Mouse (Mus musculus) right cerebral cortex, postnatal 10 days (tissue): ENCODE results near the gene Serinc4.
"Not testable (repeated sequence)": the region's sequence is repeated elsewhere in the genome, so short reads cannot be mapped to it uniquely, and the experiment has no call there.

Experiments
- DNase-seq, 2 experiments: peaks; one replicate each; pipeline ENCODE4 v3.0.0; 2021; ENCODE audit warnings: low spot score in 2 of 2

Gene Serinc4

DNA sequence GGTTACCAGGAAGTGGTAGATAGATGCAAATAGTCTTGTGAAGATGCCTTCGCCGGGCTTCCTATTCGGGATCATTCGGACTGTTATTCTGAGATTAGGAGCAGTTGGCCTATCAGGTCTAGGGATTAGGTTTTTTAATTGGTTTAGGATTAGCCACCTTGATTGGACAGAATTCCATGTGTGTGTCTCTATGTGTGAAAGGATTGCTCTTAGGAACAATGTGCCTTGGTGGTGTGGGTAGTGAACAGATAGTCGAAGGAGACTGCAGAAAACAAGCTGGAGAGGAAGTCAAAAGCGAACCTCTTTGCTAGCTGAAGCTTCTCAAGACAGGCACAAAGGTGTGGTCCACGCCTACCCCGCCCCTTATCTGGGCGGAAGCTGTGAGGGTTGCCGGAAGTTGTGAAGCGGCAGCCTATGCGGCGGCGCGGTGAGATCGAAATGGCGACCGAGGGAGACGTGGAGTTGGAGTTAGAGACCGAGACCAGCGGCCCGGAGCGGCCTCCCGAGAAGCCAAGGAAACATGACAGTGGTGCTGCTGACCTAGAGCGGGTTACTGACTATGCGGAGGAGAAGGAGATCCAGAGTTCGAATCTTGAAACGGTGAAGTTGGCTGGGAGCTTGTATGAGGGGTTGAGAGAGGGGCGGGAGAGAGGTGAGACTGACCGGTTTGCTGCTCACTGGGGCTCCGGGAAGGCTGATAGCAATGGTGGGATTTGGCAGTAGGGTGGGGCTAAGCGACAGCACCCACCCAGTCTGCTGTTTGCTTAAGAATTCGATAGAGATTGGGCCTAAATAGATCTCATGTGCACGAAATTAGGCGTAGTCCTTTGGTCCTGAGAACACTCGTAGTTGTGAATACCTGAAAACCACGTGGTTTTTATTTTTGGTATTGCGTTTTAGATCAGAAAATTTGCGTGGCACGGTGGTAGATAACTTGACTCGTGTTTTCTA, at the start of gene Serinc4:
Gene Serinc4, minus strand, starts transcription at position 90 of the 951 bp plus-strand sequence.
- DNase-seq, result peak; percentile 90 to 91

DNA sequence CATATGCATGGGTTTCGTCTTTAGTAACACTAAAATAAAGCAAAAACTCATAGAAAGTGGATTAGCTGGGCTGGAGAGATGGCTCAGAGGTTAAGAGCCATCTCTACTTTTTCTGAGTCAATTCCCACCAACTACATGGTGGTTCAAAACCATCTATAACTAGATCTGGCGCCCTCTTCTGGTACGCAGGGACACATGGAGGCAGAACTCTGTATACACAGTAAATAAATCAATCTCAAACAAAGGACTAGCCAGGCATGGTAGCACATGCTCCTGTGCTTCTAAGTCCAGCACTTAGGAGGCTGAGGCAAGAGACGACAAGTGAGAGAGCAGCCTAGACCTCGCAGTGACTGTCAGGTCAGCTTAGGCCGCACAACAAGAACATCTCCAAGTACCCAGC, 45.0 kb upstream of the Serinc4 start:
- DNase-seq, result not testable (repeated sequence)

DNA sequence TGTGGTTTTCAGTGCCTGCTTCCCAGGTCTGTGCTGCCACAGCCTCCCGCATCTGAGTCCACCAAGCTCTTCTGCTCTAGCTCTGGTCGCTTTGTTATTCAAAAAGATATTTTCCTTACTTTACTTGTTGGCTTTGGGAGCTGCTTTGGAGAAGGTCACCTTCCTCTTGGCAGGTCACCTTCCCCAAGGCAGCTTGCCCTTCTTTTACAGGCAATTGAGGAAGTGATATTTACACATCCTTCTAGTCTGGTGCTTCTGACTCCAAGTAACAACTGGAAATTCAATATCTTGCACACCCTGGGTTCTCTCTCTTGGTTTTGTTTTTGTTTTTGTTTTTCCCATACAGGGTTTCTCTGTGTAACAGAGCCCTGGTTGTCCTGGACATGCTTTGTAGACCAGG, 27.8 kb upstream of the Serinc4 start:
- DNase-seq, result not testable (repeated sequence)

DNA sequence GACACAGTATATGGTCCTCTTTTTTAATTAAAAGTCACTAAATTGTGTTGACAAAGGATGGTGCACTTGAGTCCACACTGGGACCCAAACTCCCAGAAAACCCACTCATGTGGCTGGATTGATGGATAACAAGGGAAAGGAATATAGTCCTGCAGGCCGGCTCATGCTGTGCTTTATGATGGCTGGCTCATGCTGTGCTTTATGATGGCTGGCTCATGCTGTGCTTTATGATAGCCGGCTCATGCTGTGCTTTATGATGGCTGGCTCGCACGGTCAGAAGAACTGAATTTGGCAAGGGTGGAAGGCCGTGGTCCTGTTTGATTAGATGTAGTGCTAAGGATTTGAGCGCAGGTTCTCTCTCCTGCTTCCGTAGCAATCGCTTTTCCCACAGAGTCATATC, 27.0 kb upstream of the Serinc4 start:
- DNase-seq, result no peak

DNA sequence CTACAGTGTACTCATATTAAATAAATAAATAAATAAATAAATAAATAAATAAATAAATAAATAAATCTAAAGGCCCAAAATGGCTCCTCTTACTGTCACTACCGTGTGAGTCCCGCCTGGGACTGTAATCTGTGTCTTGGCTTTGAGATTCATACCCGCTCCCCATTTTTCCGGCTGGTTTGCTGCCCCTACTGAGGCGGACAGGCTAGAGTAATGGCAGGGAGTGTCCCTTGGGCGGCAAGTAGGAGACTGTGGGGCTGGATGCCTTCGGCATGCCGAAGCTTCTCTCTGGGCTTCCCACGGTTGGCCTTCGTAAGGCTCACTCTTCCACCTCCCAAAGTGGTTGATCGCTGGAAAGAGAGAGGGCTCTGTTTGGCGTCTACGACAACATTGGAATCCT, 24.3 kb upstream of the Serinc4 start:
- not testable (repeated sequence) for DNase-seq

DNA sequence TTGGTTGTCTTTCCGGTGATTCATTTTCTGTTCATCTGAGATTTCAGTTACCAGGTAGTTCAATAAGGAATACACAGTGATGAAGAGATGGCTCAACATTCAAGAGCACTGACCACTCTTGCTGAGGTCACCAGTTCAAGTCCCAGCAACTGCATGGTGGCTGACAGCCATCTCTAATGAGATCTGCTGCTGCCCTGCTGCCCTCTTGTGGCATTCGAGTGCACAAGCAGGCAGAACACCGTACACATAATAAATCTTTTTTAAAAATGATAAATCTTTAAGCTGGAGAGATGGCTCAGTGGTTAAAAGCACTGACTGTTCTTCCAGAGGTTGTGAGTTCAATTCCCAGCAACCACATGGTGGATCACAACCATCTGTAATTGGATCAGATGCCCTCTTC, 23.9 kb upstream of the Serinc4 start:
- DNase-seq, result no peak

DNA sequence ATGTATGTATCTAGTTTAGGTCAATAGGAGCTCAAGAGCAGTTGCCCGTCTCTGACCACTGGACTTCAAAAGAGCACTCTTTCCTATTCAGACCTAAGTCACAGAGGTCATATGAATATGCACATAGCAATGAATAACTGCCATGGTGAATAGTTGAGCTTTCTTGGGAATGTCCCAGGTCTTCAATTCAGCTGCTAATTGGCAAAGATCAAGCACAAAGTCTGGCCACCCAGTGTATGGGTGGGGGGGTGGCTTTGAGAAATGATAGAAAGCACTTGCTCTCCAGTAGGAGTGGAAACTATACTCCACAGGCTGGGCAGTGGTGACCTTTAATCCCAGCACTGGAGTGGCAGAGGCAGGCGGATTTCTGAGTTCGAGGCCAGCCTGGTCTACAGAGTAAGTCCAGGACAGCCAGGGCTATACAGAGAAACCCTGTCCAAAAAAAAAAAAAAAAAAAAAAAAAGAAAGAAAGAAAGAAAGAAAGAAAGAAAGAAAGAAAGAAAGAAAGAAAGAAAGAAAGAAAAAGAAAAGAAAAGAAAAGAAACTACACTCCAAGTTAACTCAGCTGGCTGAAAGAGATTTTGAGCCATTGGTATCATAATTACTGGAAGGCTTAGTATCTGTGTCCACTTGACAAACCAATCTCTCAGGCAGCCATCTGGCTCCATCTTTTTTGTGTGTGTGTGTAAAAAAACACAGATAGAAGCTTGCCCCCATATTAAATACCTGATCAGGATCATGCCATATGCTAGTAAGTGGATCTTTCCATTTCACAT, 21.1 kb upstream of the Serinc4 start:
- no peak for DNase-seq

DNA sequence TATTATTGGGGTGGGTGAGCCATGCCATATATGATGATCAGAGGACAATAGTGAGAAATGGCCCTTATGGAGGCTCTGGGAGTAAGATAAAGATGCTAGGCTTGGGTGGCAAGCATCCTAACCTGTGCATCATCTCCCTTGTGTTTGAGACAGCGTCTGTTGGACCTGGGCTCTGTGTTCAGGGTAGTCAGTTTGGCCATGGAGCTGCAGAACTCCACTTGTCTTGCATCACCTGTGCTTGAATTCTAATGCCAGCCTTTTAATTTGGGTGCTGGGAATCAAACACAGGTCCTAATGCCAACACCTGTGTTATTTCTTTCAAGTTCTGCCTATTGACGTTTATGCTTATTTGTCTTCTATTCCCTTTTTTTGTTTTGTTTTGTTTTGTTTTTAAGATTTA, 18.7 kb upstream of the Serinc4 start:
- not testable (repeated sequence) for DNase-seq

DNA sequence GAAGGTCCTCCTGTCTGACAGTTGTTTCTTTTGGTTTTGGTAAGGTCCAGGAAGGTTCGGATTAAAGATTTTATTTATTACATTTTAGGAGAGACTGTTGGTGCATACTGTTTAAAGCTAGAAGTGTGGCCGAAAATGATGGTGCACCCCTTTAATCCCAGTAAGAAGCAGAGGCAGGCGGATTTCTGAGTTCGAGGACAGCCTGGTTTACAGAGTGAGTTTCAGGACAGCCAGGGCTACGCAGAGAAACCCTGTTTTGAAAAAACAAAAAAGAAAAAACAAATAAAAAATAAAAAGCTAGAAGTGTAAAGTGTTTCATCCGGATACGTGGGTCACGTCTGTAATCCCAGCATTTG, 17.6 kb upstream of the Serinc4 start:
- no peak for DNase-seq

DNA sequence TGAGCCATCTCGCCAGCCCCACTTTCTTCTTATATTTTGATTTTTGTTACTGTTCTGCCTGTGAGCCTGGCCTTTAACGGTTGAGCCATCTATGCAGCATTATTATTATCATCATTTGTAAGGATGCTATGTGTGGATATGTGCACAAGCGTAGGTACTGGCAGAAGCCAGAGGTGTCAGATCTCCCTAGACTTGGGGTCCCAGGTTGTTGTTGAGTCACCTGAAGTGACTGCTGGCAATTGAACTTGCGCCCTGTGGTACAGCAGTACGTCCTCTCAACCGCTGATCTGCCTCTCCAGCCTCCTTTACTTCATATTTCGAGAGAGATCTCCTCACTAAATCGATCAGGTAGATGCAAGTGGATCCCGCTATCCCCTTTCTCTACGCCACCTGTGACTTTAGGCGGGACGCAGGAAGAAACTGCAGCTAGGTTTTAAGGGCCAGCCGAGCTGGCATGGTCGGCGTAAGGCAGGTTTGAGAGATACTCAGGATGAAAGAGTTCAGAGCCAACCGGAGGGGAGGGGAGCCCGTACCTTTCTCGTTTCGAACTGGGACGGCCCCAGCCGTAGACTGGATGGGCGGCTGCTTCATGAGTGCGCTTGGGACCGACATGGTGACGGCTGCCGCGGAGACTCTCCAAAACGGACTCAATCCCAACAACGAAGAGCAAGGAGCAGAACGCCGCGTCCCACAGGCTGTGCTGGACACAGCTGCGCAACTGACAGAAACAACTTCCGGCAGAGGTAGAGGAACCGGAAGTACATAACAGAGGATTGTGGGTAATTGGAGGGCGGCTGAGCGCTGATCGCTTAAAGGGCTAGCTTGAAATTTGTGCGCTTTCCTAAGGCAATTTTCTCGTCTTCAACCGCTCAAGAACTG, 17.0 kb upstream of the Serinc4 start, which contains the start of gene Mfap1b:
Gene Mfap1b, minus strand, starts transcription at position 767 of the 879 bp plus-strand sequence.
- peak; percentile 89 to 92 for DNase-seq

DNA sequence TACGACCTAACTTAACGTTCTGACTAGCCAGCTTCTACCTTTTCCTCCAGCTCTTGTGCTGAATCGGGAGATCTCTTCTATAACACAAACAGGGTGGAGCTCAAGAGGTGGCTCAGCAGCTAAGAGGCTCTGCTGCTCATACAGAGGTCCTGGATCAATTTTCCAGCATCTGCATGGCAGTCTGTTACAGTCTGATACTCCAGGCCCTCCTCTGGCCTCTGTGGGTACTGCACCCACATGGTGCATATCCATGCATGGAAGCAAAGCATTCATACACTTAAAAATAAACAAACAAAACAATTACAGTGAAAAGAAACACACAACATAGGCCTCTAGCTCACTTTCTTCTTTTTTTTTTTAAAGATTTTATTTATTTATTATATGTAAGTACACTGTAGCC, 16.2 kb upstream of the Serinc4 start:
- DNase-seq, result not testable (repeated sequence)

DNA sequence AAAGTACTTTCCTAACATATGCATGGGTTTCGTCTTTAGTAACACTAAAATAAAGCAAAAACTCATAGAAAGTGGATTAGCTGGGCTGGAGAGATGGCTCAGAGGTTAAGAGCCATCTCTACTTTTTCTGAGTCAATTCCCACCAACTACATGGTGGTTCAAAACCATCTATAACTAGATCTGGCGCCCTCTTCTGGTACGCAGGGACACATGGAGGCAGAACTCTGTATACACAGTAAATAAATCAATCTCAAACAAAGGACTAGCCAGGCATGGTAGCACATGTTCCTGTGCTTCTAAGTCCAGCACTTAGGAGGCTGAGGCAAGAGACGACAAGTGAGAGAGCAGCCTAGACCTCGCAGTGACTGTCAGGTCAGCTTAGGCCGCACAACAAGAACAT, 12.4 kb upstream of the Serinc4 start:
- DNase-seq, result not testable (repeated sequence)

DNA sequence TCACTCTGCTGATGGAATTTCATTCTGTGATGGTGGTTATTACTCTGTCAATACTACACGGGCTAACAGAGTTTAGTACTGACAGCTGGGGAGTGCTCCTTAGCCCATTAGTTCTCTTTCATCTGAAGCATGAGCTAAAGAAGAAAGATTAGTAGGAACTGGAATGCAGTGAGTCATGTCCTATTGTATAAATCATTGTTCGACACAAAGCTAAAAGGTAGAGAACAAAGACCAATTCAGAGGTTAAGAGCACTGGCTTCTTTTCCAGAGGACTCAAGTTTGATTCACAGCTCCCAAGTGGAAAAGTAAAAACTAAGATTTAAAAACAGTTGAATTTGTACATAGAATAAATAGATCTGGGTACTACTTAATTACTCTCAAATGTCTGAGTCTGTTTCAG, 3.5 kb upstream of the Serinc4 start:
- DNase-seq, result no peak

DNA sequence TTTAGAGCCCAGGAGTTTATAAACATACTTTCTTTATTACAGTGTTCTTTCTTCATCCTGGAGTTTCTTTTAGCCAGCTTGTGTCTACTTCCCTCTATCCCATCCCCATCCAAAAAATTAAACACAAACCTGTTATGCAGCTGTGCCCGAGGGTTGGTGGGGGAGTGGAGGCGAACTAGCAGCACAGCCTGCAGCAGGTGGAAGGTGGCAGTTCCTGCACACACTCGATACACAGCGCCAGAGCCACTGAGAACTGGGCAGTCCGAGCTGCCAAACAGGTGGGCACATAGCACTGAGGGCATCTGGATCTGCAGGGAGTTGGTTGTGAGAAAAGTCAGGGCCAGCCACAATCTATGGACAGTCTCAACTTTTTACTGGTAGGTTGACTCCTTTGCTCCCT, 1.0 kb downstream of the Serinc4 start:
- no peak for DNase-seq

DNA sequence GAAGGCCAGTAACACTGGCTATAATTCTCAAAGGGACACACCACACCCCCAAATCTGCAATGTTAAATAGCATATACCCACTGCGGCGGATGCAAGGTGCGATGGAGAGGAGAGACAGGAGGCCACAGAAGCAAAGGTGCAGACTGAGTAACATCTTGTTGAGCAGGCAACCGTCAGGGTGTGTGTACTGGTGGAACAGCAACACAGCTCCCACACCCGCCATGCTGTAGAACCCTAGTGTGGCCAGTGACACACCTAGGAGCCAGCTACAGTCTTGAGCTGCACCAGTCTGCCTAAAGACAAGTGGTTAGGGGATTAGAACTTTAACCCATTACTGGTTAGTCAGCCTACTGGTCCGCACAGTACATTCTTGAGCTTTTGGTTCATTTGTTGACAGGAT, 2.7 kb downstream of the Serinc4 start:
- DNase-seq, result no peak

DNA sequence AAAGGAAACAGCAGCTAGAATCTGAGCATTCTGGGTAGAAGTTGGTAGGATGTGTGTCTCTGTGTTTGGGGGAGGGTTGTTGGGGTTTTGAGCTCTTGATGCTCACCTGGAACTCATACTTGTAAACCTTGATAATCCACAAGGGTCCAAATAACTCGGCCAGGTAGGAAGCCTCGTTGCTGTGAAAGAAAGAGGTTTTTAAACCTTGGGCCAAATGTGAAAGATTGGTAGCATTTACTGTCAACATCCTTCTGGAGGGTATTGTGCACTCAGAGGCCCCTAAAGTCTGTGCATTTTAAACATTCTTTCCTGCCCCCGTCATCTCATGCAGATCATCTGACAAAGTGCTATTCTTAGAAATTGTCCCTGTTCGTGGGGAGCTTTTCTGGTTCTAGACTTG, 3.6 kb downstream of the Serinc4 start, which contains the start of gene Hypk:
Gene Hypk, plus strand, starts transcription at position 301 of the 400 bp plus-strand sequence.
- DNase-seq, result no peak

DNA sequence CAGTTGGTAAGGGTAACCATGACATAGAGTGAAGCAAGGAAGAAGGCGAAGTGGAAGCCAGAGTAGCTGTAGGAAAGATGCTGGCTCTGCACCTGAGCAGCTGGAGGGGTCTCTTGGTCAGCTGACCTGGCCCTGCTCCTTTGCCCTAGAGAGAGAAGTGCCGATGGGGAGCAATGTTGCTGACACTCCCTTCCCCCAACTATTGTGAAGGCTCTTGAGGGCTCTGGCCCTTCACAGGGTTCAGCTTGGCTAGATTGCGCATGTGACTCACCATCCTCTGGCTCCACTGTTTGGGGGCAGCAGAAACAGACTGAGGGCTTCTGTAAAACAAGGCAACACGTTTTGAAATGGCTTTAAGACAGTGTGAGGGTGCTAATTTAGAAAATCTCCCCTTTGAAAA, 4.2 kb downstream of the Serinc4 start:
- DNase-seq, result no peak

DNA sequence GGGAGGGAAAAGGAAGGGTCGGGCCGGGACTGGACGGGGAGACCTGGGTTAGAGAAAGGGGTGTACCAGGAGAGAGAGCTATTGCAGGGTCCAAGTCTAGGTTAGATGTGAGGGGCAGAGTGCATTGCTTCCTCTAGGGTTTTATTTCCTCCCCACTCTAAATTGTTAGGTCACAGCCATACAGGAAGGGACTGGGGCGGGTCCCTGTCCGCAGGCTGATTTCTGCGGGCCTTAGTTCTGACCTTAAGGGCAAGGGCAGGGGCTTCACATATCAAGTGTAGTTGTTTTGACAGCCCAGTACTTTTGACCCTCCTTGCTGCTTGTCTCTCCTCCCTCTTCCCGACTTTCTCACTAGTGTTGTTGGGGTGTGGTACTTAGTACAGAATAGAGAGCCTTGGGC, 6.5 kb downstream of the Serinc4 start:
- DNase-seq, result no peak

DNA sequence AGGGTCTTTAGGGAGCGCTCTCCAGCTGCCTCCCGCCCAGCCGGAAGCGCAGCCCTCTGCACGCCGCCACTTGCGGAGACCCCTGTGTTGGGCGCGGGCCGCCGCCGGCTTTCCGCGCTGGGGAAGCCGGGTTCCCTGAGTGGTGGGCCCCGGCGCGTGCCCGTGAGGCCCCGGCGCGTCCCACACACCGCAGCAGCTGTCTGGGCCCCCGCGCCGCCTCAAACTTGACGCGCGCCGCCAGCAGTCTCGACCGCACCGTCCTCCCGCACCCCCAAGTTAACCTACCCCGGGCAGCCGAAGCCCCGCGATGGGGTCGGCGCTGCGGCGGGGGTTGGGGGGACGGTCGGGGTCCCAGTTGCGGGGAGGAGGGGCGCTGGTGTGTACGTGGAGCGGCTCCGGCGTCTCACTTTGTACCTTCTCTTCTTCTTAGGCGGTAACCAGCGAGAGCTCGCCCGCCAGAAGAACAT, 7.0 kb downstream of the Serinc4 start:
- no peak for DNase-seq

DNA sequence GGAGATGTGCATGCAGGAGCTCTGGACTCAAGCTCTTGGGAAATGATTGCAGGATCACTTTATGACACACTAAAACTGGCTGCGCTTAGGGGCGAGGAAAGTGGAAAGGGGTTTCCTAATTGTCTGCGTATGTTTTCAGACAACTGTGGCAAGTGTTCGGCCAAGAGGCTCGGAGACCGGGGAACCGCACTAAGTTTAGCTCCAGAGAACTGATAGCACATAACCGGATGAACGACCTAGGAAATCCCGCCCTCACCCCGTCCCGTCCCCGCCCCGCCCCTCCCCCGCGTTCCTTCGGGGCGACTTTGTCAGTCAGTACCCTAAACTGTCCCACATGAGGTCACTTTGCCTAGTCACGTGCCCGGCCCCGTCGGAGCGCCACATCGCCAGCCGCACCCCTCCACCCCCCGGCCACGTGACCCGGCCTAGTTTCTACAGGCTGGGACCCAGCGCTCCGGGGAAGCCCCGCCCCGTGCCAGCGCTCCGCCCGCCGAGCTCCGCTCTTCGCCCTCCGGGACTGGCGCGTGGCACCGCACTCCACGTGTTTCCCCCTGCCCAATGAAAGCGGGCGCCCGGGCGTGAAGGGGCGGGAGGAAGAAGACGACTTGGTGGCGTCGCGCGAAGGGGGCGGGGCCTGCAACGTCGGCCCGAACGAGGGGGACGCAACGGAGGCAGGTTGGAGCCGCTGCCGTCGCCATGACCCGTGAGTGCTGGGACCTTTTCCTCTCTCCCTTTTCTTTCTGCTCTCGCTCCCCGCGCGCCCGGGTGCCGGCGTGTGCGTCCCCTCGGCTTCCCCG, 7.6 kb downstream of the Serinc4 start, which contains the start of gene Serf2:
Gene Serf2, plus strand, starts transcription at position 457 of the 797 bp plus-strand sequence.
- peak; percentile 99 for DNase-seq

DNA sequence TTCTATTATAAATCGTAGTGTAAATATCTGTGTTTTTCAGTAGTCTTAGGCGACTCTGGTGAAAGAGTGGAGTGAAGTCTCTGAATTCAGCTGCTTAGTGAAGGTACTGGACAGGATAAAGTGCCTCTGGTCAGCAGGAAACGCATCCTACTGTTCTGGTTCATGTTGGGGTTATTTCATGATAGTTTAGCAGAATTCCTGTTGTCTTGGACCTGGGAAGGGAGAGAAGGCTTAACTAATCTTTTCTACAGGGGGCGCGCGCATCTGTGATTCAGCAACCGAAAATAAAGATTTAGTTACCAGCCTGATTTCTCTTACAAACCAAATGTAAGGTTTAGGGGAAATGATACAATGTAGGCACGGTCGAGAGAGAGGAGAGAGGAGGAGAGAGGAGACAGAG, 8.4 kb downstream of the Serinc4 start:
- peak; percentile 63 to 64 for DNase-seq
